Mouse (Mus musculus): ENCODE results near the gene Ostc.

The Ostc gene

DNA sequence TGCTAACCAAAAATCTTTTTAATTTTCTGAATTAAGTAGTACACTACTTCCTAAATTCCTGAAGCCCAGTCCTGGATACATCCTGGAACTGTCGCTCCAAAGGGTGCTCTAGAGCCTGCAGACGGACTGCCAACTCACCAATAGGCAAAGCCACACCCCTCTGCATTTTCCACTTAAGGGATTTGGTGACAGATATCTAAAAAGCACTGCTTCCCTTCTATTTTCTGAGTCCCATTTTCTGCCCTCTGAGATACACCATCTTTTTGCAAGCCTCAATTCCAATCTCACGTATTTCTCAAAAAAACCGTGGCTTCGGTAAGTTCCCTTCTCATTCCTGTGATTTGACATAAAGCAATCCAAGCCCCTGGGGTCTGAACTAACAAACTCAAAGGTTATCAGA is 715 bp downstream of the Ostc start:
- no peak for DNase-seq

DNA sequence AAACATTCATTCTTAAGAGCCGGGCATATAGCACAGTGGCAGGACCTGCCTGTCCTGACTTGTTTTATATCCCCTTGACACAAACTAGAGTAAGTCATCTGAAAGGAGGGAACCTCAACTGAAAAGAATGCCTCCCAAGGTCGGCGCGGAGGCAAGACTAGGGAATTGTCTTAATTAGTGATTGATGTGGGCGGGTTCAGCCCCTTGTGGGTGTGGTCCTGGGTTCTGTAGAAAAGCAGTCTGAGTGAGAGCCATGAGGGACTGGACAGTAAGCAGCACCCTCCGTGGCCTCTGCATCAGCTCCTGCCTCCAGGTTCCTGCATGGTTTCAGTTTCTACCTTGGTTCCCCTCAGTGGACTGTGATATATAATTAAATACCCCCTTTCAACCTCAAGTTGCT is 7.0 kb downstream of the Ostc start:
- DNase-seq, result no peak

DNA sequence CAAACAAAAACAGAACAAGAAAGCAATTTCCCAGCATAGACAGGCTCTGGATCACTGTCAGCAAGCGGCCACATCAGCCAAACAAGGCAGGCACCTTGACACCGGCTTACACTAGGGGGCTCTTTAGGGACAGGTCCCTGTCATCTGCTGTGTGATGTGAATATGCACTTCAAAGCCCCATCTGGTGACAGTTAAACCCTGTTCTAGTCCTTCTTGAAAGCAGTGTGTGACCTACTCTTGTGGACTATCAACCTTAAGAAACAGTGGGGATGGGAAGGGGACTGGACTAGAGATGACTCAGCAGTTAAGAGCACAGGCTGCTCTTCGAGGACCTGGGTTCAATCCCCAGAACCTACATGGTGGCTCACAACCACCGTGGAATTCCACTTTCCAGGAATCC is 11.6 kb downstream of the Ostc start:
- DNase-seq, result no peak

DNA sequence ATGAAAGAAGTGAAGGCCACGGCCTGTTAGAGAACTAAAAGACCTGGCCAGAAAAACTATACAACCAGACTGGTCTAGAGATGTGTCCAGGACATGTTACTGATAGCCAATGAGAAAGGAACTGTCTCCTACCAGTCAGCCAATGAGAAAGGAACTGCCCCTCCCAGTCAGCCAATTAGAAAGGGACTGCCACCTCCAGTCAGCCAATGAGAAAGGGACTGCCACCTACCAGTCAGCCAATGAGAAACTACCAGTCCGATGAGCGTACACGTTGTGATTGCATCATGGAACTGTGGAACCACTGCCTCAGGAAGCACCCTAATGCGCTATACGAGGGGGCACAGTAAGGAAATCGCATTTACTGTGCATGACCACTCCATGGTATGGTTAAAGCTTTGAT is 14.5 kb downstream of the Ostc start:
- no peak for DNase-seq

DNA sequence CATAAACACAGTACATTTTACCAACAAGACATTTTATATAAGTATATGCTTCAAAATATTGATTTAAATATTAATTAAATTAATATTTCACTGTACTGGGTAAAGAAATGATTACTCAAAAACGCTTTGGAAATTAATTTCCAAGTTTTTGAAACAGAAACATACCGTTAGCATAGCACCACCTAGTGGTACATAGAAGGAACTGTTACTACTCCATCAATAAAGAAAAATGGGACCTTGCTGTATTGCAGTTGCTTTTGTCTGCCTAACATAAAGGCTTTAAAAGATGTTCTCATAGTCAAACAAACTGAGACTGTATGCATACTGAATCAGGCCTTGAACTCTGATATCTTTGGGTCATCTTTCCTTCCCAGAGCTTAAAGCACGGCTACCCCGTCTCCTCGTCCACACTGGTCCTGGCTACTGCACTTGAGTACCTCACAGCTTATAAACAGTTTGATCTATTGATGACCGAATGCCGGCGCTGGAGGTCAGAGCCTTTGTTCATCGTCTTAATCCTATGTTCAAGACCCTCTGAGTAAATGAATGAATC is 15.1 kb downstream of the Ostc start:
- no peak for DNase-seq

DNA sequence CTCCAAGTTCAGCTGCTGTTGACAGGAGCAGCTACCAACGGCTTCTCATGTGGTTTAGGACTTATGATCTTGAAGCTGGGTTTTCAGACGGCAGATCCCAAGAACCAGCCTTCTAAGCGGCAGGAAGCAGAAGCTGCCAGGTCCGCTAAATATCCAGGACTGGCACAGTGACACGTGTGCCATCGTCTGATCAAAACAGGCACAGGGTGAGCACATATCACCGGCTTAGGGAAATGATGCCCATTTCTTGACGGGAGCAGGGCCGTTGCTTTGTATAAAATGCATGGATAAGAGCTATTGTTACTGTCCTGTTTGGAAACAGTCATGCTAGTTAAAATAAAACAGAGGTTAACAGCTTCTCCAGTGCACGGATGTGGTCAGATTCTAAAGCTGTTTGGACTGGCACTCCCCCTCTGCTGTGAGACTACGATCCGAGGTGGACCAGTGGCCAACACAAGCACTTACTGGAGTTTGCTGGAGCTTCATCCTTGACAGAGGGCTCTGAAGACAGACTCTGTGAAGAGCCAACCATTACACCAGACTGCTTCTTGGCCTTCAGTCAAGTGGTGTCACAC is 17.6 kb downstream of the Ostc start:
- no peak for DNase-seq

DNA sequence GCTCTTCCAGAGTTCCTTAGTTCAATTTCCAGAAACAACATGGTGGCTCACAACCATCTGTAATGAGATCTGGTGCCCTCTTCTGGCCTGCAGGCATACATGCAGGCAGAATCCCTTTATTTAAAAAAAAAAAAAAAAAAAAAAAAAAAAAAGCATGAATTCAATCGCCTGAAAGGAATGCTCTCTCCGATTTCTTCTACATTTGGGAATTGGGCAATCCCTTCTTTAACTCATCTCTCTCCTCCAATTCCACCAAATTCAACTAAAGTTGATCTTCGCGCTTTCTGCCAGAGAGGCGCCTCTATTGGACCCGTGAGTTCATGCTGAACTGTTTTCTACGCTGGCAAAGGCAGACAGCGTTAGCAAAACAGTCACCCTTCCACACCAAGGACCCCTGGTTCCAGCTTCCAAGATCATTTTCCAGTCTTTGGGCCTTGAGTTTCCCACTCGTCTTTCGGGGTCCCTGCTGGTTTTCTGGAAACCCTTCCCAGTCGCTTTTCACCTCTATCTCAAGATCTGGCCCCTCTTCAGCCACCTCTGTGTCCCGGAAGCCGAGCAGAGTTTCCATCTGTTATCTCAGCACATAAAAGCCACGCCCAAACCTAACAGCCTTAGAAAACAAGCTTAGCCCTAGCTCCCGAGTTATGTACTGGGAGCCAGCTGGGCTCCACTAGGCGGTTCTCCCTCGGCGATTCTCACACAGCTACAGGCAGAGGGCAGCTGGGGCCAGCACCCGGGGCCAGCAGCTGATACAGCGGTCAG is 18.2 kb downstream of the Ostc start:
- no peak for DNase-seq

DNA sequence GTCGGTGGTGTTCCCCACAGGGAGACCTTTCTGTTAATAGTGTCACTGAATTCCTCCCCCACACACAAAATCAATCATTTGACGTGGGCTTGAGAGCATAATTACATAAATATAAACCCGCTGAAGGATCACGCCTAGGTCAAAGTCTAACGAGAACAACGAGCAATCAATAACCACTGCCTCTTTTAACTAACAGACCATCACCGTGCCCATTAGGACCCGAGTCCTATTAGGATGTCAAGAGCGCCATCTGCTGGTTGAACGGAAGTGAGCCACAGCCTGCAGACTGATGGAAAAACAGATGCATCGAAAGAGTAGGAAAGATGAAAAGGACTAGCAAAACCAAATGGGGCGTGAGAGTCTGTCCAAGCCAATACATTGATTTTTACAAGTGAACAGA is 19.6 kb downstream of the Ostc start:
- peak; percentile 73 to 81 for DNase-seq

DNA sequence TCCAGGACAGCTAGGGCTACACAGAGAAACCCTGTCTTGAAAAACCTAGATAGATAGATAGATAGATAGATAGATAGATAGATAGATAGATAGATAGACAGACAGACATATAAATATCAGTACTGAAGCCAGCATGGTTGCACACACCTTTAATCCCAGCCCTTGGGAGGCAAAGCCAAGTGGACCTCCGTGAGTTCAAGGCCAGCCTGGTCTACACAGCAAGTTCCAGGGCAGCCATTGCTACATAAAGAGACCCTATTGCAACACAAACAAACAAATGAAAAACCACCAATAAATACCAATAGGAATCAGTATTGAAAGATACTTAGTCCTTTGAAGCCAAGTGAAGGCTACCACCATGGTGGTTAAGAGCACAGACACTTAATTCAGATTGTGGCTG is 22.2 kb downstream of the Ostc start:
- no peak for DNase-seq

DNA sequence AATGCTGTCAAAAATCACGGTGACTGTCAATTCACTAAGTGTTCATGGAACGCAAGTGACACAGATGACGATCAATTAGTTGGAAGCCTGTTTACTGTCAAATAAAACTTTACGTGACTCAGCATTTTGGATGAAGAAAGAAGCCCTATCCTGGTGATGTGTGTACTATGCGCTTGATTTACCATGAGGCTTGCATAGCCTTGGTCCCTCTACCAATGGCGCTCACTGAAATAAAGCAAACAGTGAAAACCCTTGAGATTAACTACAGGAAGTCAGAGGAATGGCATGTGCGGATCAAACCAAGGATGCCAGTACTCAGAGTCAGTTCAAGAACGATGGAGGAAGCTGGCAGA is 24.3 kb downstream of the Ostc start:
- no peak for DNase-seq

DNA sequence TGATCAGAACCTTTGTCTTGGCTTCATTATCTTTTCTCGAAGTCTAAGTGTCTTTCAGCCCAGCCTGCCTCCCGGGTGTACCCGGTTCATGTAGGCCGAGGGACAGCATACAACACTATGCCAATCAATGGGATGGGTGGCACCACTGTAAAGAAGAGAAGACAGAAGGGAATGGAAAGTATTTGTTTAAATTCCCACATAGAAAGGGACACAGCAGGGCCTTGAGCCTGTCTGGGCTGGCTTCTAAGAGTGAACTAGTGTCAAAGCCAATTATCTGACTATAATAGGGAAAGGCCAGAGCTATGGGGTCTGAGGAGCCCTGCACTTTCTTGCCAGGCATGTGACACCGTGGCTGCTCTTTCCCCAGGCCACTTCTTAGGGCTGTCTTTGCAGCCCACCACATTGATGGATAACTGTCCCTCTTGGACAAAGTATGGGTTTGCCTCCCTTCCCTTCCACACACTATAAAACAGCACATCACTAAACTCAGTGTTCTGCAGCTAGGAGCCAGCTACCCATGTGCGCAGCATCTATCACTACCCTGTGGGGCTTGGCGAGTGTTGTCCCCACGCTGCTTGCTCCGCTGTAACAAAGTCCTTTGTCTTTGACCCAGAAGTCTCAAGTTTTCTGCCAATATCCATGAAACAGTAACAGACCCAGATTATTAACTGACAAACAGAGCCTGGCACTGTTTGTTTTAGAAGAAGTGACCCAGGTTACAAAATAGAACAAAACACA is 24.8 kb downstream of the Ostc start:
- no peak for DNase-seq

DNA sequence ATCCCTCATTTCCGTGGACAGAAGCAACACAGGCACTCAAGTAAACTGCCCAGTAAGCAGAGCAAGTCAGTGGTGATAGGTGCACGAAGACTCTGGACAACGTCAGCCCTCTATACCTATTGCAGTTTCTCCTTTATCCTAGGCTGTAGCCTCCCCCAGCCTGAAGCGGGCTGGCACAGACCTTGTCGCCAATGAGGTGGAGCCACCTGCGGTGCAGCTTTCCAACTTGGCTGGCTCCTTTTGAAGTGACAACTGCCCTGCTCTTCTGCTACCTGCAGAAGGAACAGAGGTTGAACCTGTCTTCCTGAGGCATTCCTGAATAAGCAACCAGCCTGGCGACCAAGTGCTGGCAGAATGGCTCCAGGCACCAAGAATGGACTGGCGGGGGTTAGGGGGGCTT is 25.4 kb downstream of the Ostc start:
- DNase-seq, result no peak

DNA sequence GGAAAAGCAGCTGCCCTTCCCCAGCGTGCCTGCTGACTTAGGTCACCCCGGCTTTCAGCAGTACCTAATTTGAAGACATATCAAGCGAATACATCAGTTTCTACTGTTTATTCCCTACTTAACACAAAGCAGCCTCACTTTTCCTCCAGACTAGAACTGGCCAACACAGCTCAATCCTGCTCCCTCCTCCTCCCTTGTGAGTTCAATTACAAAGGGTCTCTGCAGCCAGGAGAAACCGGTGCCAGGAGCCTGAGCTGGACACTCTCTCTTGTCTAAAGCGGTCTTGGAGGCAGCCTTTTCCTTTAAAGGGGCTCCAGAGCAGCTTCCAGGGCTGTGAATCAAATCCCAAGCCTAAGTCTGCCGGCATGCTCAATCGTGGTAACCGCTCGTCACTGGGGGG is 27.1 kb downstream of the Ostc start:
- DNase-seq, result no peak

DNA sequence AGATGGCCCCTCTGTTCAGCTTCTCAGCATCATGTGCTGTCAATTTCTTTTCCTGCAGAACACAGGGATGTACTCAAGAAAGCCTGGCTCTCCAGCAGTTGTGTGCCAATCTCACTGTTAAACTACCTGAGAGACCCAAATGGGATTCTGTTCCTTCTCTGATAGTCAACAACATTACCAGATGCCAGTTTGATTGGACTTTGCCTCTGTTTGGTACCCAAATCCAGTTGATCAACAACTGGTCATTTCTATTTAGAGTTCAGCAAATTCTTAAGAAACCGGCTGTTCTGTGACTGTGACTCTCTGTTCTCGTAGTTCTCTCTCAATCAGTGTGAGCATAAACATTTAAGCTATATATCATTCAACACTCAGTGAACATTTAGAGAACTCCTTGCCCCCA is 28.0 kb downstream of the Ostc start:
- DNase-seq, result no peak

DNA sequence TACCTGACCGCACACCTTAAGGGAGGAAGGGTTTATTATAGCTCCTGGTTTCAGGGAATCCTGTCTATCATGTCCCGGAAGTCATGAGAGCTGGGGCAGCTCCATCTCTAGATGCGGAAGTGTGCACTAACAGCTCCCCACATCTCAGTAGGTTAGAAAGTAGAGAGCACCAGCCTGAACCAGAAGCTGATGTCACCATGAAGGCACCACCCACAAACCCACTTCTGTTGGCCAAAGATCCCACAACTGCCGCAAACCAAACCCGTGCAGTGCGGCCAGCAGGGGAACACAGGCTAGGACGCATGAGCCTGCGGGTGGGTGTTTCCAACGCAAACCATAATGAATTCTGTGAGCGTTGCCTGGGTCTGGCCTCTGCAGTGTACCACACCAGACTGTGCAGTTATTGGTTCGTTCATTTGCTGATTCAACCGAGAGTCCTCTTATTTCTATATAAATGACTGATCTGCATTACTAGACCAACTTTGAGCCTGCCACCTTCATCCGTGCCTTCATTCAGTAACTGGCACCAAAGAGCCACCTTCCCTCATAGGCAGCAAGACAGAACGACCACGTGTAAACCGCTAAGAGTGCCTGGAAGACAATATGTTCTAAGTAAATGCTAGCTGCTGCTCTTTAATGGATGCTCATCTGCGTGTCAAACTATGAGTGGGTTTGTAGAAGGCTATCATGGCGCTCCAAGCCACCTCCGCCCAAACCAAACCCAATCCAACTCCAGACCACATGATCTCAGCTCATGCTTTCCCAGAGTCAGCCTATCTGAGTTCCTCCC is 31.4 kb downstream of the Ostc start:
- DNase-seq, result no peak

DNA sequence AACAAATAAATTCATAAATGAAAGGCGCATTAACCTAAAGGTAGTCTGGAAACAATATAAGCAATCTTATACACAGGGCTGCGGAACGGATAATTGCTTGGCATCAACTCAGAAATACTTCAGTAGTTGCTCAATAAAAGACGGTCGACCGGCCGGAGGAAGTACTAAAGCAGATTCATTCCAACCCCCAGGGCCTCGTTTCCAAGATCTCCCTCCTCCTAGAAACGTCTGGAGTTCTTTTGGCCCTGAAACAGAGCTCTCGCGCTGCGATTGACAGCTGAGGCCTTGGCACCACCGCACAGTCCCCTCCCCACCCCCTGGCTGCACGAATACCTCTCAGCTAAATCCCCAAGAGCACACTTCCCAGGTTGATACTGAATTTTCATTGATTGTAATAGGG is 38.0 kb downstream of the Ostc start:
- DNase-seq, result no peak

DNA sequence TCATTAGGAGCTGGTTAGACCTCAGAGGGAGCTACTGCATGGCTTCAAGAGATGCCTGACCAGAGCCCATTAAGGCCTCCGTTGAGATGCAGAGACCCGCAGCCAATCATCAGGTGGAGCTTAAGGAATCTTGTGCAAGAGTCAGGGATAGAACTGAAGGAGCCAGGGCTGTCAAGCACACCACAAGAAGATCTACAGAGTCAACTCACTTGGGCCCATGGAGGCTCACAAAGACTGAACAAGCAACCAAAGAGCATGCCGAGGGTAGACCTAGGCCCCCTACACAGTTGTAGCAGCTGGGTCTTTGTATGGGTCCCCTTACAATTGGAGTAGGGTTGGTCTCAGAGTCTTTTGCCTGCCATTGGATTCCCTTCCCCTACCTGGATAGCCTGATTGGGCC is 46.7 kb downstream of the Ostc start:
- DNase-seq, result no peak

DNA sequence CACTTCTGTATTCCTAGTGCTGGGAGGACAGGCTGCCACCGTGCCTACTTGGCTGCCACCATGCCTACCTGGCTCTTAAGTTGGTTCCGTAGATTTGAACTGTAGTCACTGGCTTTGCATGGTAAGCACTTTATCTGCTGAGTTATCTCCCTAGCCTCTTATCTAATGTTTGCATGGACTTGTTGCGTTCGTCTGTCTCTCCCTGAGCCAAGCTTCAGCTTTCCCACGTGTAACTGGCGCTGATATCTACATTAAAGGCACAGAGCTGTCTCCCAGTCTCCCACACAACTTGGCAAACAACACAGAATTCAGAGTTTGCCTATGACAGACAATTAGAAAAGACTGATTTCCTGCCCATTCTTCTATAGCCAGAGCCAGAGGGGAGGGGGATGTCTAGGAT is 48.6 kb downstream of the Ostc start:
- no peak for DNase-seq

DNA sequence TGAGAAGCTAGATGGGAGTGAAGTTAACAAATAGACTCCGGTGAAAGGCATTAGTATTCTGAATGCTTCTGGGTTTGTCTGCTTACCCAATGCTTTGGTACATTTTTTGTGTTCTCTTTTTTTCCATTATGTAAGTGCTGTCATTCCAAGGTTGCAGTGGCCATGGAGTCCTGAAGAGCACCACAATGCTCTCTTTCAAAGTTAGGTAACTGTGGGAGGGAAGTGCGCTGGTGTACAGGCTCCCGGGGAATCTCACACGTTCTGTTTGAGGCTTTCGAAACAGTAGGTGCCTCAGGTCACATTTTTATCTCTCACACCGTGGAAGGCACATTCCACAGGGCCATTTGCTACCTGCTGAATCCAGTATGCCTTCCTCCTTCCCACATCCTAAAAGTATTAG is 59.7 kb downstream of the Ostc start:
- no peak for DNase-seq

DNA sequence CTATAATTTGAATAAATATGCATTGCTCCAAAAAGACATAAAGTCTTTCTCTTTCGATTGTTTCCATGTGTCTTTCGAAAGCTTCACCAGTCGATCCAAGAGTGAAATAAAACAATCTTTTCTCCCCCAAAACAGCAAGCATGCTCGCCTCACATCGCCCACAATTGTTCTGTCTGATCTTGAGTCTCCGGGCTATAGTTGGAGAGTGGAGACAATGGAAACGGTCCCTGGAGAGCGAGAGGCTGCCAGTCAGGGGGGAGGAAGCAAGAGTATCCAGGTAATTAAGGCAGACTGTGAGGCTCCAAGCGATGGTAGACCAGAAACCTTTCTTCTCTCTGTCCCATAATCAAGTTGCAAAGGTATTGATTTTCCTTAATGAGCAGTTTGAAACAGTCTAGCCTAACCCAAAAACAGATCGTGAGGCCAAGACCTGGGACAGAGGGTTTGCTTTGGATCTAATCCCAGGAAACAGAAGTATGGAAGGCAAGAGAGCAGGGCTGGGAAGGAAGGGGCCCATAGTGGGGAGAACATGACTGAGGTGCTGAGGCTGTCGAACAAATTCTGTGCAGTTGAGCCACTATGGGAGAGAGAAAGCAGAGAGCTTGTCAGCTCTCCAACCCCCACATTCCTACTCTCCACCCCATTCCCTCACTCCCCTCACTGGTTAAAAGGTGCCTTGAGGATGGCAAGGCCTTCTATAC is 63.0 kb downstream of the Ostc start:
- DNase-seq, result no peak

All from cerebellum, postnatal 36 days (tissue).